Mouse (Mus musculus) embryo, embryonic 10.5 days (tissue): ENCODE measurements around the gene Cald1.

Experiments
- DNase-seq: peaks from one replicate; pipeline ENCODE4 v3.0.0-alpha.2; 2015; ENCODE audit warnings: low spot score

Cald1 gene

GRCm38 (mm10) chr6:34717651-34718050, 119.4 kb downstream of the Cald1 start:
- DNase-seq, result no peak

- DNase-seq, result no peak
Observed at GRCm38 (mm10) chr6:34719141-34719680, 120.9 kb downstream of the Cald1 start.

DNA sequence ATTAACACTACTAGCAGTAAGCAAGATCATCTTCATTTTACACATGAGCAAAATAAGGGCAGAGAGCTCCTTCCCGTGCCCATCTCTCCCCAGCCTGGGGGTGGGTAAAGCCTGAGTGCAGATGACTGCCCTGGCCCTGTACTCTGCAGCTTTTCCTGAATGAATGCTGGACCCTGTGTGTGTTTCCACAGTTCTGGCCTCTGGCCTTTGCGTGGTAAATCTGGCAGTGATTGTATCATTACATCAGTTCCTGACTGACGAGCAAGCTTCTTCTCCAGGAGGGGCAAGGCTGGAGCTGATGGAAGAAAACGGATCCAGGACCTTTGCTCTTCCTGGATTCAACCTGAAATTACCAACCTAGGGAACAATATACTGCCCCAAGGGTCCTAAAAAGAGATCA, 122.1 kb downstream of the Cald1 start:
- DNase-seq, result no peak

DNA sequence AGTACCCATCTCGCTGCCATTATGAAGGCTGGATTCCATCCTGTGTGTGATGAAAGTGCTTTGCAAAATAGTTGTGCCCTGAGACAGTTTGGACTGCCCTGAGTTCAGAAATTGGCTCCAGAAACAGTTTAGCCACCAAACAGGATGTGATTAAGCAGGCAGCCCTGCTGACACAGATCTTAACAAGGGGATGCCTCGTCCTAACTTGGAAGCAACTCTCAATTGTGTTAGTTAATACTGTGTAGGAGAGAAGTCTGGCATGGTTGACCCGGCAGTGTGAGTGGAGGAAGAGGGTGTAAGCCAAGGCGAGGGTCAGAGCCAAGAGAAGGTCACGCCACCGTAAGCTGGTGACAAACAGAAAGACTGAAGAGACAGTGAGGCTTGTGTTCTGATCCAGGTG, 123.4 kb downstream of the Cald1 start:
- DNase-seq, result no peak

- no peak for DNase-seq
Observed at GRCm38 (mm10) chr6:34722660-34723059, 124.4 kb downstream of the Cald1 start.

DNA sequence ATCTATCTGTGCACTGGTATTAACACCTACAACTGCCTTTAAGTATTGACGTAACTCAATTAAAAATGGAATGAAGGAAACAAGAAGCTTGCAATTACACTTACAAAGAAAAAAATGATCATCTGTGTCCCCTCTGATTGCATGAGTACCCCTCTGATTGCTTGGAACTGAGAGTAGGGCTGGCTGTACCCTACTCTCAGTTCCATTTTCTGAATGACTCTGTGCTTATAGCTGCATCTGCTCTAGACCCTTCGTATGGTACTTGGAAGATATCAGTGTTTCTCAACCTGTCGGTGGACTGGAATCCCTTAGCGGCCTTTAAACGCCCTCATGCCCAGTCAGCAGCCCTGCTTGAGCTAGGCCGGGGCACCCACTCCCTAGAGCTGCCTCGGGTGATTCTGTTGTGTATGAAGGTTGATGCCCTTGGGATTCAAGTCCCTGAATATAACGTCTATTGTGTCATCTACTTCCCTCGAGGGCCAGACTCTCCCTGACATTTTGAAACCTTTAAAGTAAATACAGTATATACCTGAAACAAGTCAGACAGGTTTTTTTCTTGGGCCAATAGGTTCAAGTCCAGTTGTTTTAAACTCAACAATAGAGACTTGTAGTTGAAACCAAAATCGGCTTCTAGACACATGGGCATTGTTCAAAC, 125.1 kb downstream of the Cald1 start:
- DNase-seq, result no peak

GRCm38 (mm10) chr6:34725660-34726059, 127.4 kb downstream of the Cald1 start:
- DNase-seq, result no peak

GRCm38 (mm10) chr6:34726104-34726503, 127.8 kb downstream of the Cald1 start:
- no peak for DNase-seq

GRCm38 (mm10) chr6:34727316-34727983, 129.2 kb downstream of the Cald1 start:
- no peak for DNase-seq

GRCm38 (mm10) chr6:34729449-34730151, 131.3 kb downstream of the Cald1 start:
- no peak for DNase-seq

DNA sequence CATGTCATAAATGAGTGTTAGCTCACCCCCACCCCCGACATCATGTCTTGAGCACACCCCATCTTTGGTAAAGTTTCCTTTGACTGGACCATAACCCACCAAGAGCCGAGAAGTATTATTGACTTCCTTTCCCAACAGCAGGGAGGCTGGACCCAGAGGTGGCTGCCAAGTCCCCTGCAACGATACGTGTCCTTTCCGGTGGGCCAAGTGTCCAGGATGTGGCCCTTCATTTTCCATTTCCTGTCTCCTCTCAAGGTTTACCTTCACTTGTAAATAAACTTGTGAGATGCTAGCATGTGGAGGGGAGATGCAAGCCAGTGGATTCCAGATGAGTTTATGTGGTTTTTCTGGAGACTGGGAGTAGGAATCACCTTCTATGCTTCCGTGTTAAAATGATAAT, 132.7 kb downstream of the Cald1 start:
- no peak for DNase-seq

GRCm38 (mm10) chr6:34731529-34731928, 133.2 kb downstream of the Cald1 start:
- DNase-seq, result no peak

DNA sequence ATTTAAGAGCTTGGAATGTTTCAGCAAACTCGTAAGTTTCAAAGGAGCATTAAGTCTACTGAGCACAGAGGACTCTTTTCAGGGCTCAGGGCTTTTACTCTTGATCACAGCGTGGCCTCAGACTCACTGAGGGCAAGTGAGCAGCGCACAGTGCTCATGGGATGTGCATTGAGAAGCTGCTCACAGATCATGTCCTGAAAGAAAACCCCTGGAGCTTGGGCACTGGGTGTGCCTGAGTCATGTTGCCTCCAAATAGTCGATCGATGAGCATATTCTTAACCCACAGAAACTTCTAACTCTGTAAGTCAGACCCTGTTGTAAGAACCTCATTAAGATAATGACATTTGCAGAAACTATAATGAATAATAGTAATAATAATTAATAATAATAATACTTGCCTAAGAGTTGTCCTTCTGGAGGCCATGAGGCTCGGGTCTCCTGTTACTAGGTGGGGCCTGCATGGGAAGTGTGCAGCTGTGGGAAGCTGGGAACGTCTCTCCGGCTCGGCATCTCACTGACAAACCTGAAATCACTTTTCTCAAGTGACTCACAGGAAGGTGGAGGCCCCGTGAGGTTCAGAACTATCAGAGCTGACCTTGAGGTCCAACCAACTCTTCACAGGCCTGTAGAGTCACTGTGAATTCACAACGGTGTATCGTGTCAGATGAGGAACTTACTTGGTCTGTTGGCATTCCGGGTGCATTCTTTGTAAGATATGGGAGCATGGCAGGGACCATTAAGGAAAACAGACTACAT, 136.8 kb downstream of the Cald1 start:
- DNase-seq, result no peak

DNA sequence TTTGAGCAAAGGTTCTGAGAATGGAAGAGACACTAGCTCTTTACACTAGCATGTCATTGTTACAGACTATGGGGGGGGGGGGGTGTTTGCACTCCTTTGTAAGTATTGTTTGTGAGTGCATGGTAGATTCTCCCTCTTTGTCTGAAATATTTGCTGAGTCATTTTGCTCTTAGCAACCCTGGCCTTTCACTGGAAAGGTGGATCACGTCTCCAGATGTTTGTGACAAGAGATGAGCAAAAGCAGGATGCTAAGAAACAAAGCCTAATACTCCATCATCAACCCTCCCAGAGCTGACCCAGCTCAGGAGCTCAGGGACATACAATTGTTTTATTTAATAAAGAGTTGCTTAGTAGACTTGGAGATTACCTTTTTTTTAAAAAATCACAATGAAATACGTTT, 138.6 kb downstream of the Cald1 start:
- DNase-seq, result no peak

DNA sequence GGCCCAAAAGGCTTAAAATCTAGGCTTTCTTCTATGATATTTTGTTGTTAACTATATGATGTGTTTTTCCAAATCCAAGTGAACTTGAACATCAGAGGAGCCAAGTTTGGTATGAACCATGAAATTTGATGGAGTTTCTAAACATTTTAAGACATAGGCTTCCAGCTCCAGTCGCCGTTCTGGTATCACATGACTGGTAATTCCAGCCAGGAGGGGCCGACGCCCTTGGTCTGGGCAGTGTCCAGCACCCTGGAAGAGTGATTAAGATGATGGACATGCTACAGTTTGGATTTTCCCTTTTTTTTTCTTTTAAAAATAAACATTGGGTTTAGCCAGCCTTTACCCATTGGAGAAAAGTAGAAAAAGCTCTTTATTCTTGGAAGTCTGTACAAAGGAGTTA, 145.6 kb downstream of the Cald1 start:
- DNase-seq, result no peak

- DNase-seq, result no peak
Observed at GRCm38 (mm10) chr6:34747846-34748245, 149.5 kb downstream of the Cald1 start.

- no peak for DNase-seq
Observed at GRCm38 (mm10) chr6:34748566-34748965, 150.3 kb downstream of the Cald1 start.

- DNase-seq, result no peak
Observed at GRCm38 (mm10) chr6:34749526-34749925, 151.2 kb downstream of the Cald1 start.

- DNase-seq, result no peak
Observed at GRCm38 (mm10) chr6:34750487-34751120, 152.3 kb downstream of the Cald1 start.

- no peak for DNase-seq
Observed at GRCm38 (mm10) chr6:34751625-34752024, 153.3 kb downstream of the Cald1 start.

GRCm38 (mm10) chr6:34754448-34754847, 156.1 kb downstream of the Cald1 start:
- peak; percentile 87 for DNase-seq

- no peak for DNase-seq
Observed at GRCm38 (mm10) chr6:34758340-34758739, 160.0 kb downstream of the Cald1 start.
